Mouse (Mus musculus): ENCODE data around the gene Tspo2. TPM values are rescaled to one million over a fixed set of nuclear protein-coding genes. Genes with fewer than 3 reads are reported as not detected.
A peak's percentile ranks its signal among the peaks of the same experiment; 100 is the strongest.

Tspo2 gene
- polyA plus RNA-seq, 1 experiment from 2014 or later, result 2.5 TPM

DNA sequence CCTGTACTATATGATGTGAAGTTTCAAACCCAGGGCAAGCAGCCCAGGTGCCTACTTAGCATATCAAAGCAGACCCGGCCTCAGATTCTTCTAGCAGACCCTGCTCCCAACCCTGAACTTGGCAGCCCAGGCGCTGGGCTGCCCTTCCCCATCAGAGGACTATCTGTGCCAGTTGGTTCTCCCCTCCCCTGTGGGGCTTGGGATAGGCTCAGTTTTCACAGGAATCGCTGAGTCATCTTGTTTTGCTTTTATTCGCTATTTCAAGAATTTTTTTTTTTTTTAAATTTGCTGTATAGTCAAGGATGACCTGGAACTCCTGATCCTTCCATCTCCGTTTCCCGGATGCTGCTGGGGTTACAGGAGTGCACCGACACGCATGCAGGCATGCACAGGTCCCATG lies 3.6 kb downstream of the Tspo2 start:
- Histone ChIP-seq H3K9ac (no peak overlapping the region), H3K27me3 (no peaks in the 10 kb centered on the region)

GRCm38 (mm10) chr17:48443542-48444145 lies 7.7 kb downstream of the Tspo2 start:
- 52% methylated on average over 16 of the region's 16 CpGs for WGBS
- no peak overlapping the region for H3K4me2 ChIP-seq (replicated peaks)
- no peak overlapping the region for H3K4me3 ChIP-seq
- H3K27me3 ChIP-seq, result no peaks in the 10 kb centered on the region
- H3K36me3 ChIP-seq, result no peaks in the 10 kb centered on the region
- H3K9ac ChIP-seq, result no peak overlapping the region
- ATAC-seq (ENCODE audit: low FRiP score), result 0 out of 2 replicates have a peak, but pooled peaks have one; percentile 7
- no peaks in the 10 kb centered on the region for H3K4me1 ChIP-seq
- no peaks in the 10 kb centered on the region for H3K9me3 ChIP-seq (replicated peaks)
- H3K27ac ChIP-seq, result no peak overlapping the region

More for the DNA sequence above, 3.6 kb downstream of the Tspo2 start:
- H3K9me3 ChIP-seq (replicated peaks), result no peaks in the 10 kb centered on the region
- WGBS, result 75% methylated on average over 8 of the region's 8 CpGs
- H3K27ac ChIP-seq, result no peak overlapping the region
- no peak for ATAC-seq (ENCODE audit: low FRiP score)
- no peak overlapping the region for H3K4me3 ChIP-seq
- H3K4me2 ChIP-seq (replicated peaks), result no peak overlapping the region
- H3K36me3 ChIP-seq, result no peaks in the 10 kb centered on the region
- peaks cover 4% of the 10 kb centered on the region; the same call in 1 of the 2 replicates for H3K4me1 ChIP-seq

GRCm38 (mm10) chr17:48442745-48443457 lies 8.4 kb downstream of the Tspo2 start:
- no peak overlapping the region for H3K4me2 ChIP-seq (replicated peaks)
- H3K36me3 ChIP-seq, result no peaks in the 10 kb centered on the region
- no peaks in the 10 kb centered on the region for H3K4me1 ChIP-seq
- H3K27ac ChIP-seq, result no peak overlapping the region
- no peak overlapping the region for H3K4me3 ChIP-seq
- H3K9me3 ChIP-seq (replicated peaks), result no peaks in the 10 kb centered on the region
- H3K9ac ChIP-seq, result no peak overlapping the region
- ATAC-seq (ENCODE audit: low FRiP score), result 0 out of 2 replicates have a peak, but pooled peaks have one; percentile 41
- WGBS, result 61% methylated on average over 7 of the region's 7 CpGs
- no peaks in the 10 kb centered on the region for H3K27me3 ChIP-seq

DNA sequence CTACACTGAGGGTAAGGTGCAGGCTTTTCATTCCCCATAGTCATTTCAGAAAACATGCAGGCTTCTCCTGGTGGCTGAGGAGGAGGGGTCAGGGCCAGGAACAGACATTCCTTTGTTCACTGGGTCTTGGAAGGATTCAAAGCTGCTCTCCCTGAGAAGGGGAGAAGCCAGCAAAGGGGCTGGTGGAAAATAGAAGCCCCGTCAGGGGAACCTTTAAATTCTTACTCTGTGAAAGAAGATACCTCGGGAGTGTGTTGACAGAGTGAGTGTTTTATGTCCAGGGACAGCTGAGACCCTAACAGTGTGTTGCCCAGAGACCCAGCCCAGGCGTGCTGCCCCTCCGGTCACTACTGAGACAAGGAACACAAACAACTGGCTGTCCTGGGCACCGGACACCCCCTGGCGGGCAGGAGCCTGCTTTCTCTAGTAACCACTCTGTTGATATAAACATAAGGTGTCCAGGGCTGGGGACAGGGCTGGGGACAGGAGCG lies 13.9 kb downstream of the Tspo2 start:
- no peaks in the 10 kb centered on the region for H3K27me3 ChIP-seq
- 39% methylated on average over 7 of the region's 7 CpGs for WGBS
- peaks cover 12% of the 10 kb centered on the region for H3K4me1 ChIP-seq
- no peak overlapping the region for H3K9ac ChIP-seq
- H3K4me3 ChIP-seq, result no peak overlapping the region
- H3K27ac ChIP-seq, result peak overlapping the region; percentile 53
- ATAC-seq (ENCODE audit: low FRiP score), result no peak
- H3K4me2 ChIP-seq (replicated peaks), result no peak overlapping the region
- no peaks in the 10 kb centered on the region for H3K9me3 ChIP-seq (replicated peaks)
- no peaks in the 10 kb centered on the region for H3K36me3 ChIP-seq

GRCm38 (mm10) chr17:48436487-48436886 lies 14.8 kb downstream of the Tspo2 start:
- peaks cover 14% of the 10 kb centered on the region for H3K4me1 ChIP-seq
- no peak overlapping the region for H3K4me3 ChIP-seq
- H3K4me2 ChIP-seq (replicated peaks), result no peak overlapping the region
- ATAC-seq (ENCODE audit: low FRiP score), result no peak
- WGBS, result 74% methylated on average over 1 of the region's 1 CpGs
- no peaks in the 10 kb centered on the region for H3K36me3 ChIP-seq
- no peak overlapping the region for H3K9ac ChIP-seq
- H3K9me3 ChIP-seq (replicated peaks), result no peaks in the 10 kb centered on the region
- H3K27me3 ChIP-seq, result no peaks in the 10 kb centered on the region
- H3K27ac ChIP-seq, result peak overlapping the region; percentile 36; the same call in 1 of the 2 replicates

DNA sequence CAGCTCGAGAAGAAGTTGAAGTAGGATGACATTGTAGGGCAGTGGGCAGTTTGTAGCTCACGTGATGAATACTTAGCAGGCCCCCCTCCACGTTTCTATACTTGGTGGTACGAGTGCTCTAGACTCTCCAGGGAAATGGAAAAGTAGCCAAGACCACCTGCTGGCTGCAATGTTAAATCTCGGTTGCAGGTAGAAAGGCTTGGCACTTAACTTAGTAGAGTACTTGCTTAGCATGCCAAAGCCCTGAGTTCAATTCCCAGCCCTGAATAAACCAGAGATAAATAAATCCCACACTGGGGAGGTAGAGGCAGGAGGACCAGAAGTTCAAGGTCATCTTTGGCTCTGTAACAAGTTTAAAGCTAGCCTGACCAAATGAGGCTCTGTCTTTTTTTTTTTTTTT lies 16.8 kb downstream of the Tspo2 start:
- no peak overlapping the region for H3K4me3 ChIP-seq
- no peaks in the 10 kb centered on the region for H3K27me3 ChIP-seq
- no peak overlapping the region for H3K9ac ChIP-seq
- H3K4me2 ChIP-seq (replicated peaks), result no peak overlapping the region
- no peaks in the 10 kb centered on the region for H3K9me3 ChIP-seq (replicated peaks)
- ATAC-seq (ENCODE audit: low FRiP score), result no peak
- 81% methylated on average over 5 of the region's 5 CpGs for WGBS
- no peaks in the 10 kb centered on the region for H3K36me3 ChIP-seq
- H3K4me1 ChIP-seq, result peaks cover 24% of the 10 kb centered on the region
- H3K27ac ChIP-seq, result no peak overlapping the region

DNA sequence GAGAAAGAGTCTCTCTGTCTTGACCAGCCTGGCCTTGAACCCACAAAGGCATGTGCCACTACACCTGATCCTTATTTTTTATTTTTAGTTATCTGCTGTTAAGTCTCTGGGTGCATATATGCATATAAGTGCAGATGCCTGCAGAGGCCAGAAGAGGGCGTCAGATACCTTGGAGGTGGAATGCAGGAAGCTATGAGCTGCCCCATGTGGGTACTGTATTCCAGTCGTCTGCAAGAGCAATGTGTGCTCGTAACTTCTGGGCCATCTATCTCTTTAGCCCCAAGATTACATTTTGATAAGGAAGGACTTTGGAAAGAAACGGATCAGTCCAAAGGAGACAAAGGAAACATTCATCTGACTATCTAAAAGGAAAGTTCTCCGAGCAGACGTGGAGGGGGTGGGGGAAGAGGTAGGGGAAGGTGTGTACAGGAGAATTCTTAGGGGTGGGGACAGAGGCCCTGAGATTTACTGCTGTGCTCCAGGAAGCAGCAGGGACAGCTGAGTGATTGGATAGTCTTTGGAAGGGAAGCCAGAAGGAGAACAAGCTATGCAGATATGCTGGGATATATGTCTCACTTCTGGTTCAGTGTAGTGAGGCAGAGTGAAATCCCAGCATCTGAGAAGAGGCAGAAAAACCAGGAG lies 17.5 kb downstream of the Tspo2 start:
- peaks cover 24% of the 10 kb centered on the region for H3K4me1 ChIP-seq
- no peak overlapping the region for H3K27ac ChIP-seq
- WGBS, result 70% methylated on average over 6 of the region's 6 CpGs

GRCm38 (mm10) chr17:48433006-48433655 lies 18.2 kb downstream of the Tspo2 start:
- H3K36me3 ChIP-seq, result no peaks in the 10 kb centered on the region
- 79% methylated on average over 20 of the region's 20 CpGs for WGBS
- H3K9me3 ChIP-seq (replicated peaks), result no peaks in the 10 kb centered on the region
- no peak overlapping the region for H3K4me3 ChIP-seq
- H3K4me1 ChIP-seq, result peaks cover 27% of the 10 kb centered on the region
- H3K27me3 ChIP-seq, result no peaks in the 10 kb centered on the region
- no peak; the same call in 1 of the 2 replicates for ATAC-seq (ENCODE audit: low FRiP score)
- no peak overlapping the region for H3K4me2 ChIP-seq (replicated peaks)
- no peak overlapping the region for H3K27ac ChIP-seq
- H3K9ac ChIP-seq, result no peak overlapping the region

More for the DNA sequence above, 17.5 kb downstream of the Tspo2 start:
- no peaks in the 10 kb centered on the region for H3K36me3 ChIP-seq
- H3K9me3 ChIP-seq (replicated peaks), result no peaks in the 10 kb centered on the region
- no peak overlapping the region for H3K9ac ChIP-seq
- no peaks in the 10 kb centered on the region for H3K27me3 ChIP-seq
- no peak overlapping the region for H3K4me2 ChIP-seq (replicated peaks)
- no peak for ATAC-seq (ENCODE audit: low FRiP score)
- no peak overlapping the region for H3K4me3 ChIP-seq

DNA sequence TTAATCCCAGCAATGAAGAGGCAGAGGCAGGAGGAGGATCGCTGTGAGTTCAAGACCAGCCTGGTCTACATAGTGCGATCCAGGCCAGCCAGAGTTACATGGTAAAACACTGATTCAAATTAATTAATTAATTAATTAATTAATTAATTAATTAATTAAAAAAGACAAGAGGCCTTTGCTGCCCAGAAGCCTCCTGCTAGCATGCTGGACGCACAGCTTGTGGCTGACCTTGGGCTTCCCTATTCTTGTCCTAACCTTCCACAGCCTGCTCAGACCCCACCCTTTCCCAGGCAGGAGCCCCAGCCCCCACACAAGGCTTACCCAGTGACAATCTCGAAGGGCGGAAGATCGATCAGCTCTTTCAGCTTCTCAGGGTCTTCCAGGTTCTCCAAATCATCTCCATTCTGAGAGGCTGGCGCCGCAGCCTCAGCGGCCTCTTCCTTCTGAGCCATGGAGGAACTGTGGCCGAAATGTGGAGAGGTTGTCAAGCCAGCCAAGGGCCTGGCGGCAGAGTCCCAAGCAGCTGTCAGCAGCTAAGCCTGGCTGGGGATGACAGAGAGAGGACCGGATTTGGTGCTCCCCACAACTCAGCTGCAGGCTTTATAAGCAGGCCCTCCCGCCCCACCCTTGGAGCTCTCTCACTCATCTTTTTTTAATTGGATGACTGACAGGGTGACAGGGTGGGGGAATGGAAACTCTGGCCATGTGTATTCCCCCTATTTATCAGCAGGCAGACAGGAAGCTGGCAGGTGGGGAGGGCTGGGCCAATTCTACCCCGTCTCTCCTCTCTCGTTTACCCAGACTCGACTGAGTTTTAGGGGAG lies 19.0 kb downstream of the Tspo2 start, which contains the start of gene Apobec2:
Apobec2 (minus strand) TSS at position 773 of the 823 bp plus-strand sequence.
- no peaks in the 10 kb centered on the region for H3K36me3 ChIP-seq
- peaks cover 27% of the 10 kb centered on the region for H3K4me1 ChIP-seq
- H3K9ac ChIP-seq, result no peak within 1 kb of the TSS
- H3K4me2 ChIP-seq (replicated peaks), result no peak within 1 kb of the TSS
- 64% methylated on average over 16 of the region's 16 CpGs for WGBS
- ATAC-seq (ENCODE audit: low FRiP score), result no peak
- peak within 1 kb of the TSS; percentile 12; the same call in 1 of the 2 replicates for H3K27ac ChIP-seq
- no peak within 1 kb of the TSS for H3K4me3 ChIP-seq
- H3K27me3 ChIP-seq, result no peaks in the 10 kb centered on the region
- no peaks in the 10 kb centered on the region for H3K9me3 ChIP-seq (replicated peaks)

GRCm38 (mm10) chr17:48431054-48431453 lies 20.3 kb downstream of the Tspo2 start:
- H3K27ac ChIP-seq, result no peak overlapping the region
- no peaks in the 10 kb centered on the region for H3K27me3 ChIP-seq
- 67% methylated on average over 5 of the region's 5 CpGs for WGBS

DNA sequence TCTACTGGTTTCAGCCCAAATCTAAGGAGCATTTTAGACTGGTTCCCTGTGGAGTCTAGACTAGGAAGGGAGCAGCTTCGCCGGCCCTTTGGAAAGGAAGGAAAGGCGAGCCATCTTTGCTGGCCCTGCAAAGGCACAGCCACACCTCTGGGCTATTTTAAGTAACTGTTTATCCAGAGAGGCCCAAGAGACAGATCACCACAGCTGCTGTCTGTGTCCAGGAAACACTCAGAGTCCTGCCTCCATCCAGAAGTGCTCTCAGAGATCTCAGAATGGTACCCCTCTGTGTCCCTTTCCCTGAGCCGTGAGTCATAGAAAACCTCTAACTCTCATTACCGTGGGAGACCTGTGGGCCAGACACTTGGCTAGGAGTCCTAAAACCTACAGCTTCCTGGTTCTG lies 20.9 kb downstream of the Tspo2 start:
- no peaks in the 10 kb centered on the region for H3K9me3 ChIP-seq (replicated peaks)
- H3K4me2 ChIP-seq (replicated peaks), result no peak overlapping the region
- H3K36me3 ChIP-seq, result no peaks in the 10 kb centered on the region
- H3K4me1 ChIP-seq, result peaks cover 33% of the 10 kb centered on the region
- no peak for ATAC-seq (ENCODE audit: low FRiP score)
- H3K9ac ChIP-seq, result no peak overlapping the region
- no peak overlapping the region for H3K4me3 ChIP-seq
- H3K27me3 ChIP-seq, result no peaks in the 10 kb centered on the region
- no peak overlapping the region for H3K27ac ChIP-seq
- 55% methylated on average over 5 of the region's 5 CpGs for WGBS

More at GRCm38 (mm10) chr17:48431054-48431453, 20.3 kb downstream of the Tspo2 start:
- Histone ChIP-seq H3K9me3 (replicated peaks) (no peaks in the 10 kb centered on the region), H3K9ac (no peak overlapping the region), H3K4me1 (peaks cover 29% of the 10 kb centered on the region), H3K4me3 (no peak overlapping the region), H3K36me3 (no peaks in the 10 kb centered on the region), H3K4me2 (replicated peaks) (no peak overlapping the region)
- no peak for ATAC-seq (ENCODE audit: low FRiP score)

Measured in hindbrain, embryonic 12.5 days (tissue).